Mouse (Mus musculus) cerebellum, adult 2 months (tissue): ENCODE measurements around the gene Hist1h3g. TPM values are rescaled to one million over a fixed set of nuclear protein-coding genes. Genes with fewer than 3 reads are reported as not detected.
"Not testable (repeated sequence)": the region's sequence is repeated elsewhere in the genome, so short reads cannot be mapped to it uniquely, and the experiment has no call there.

ENCODE experiments used
- DNase-seq, 2 experiments: peaks; one replicate each; pipeline ENCODE4 v3.0.0; 2021
- H3K27ac ChIP-seq: fragments of 200-500 bp; 2 replicates; pipeline ENCODE4 v1.5.1; 2012; ENCODE audit warnings: low read length, control low read depth, inconsistent platforms; ENCODE audit not compliant: insufficient read depth
- H3K27me3 ChIP-seq: fragments of 200-500 bp; 2 replicates; pipeline ENCODE4 v1.6.1; 2012; ENCODE audit warnings: inconsistent platforms, mild to moderate bottlenecking, low read length, moderate library complexity; ENCODE audit not compliant: control insufficient read depth, insufficient read depth
- H3K4me1 ChIP-seq: fragments of 200-500 bp; 2 replicates; pipeline ENCODE4 v1.6.1; 2011; ENCODE audit warnings: low read length; ENCODE audit not compliant: control insufficient read depth, insufficient read depth
- H3K4me3 ChIP-seq: fragments of 200-500 bp; replicated peaks from 2 replicates; pipeline ENCODE3; 2011; ENCODE audit warnings: mild to moderate bottlenecking, low read depth, low read length, control low read depth; ENCODE audit not compliant: insufficient read depth
- CTCF ChIP-seq: fragments of 200-500 bp; IDR thresholded peaks from 2 replicates; pipeline ENCODE4 v1.5.1; 2011; ENCODE audit warnings: low read depth, mild to moderate bottlenecking, control low read depth, low read length, moderate library complexity, borderline replicate concordance; ENCODE audit not compliant: insufficient read depth
- POLR2A ChIP-seq: fragments of 200-500 bp; IDR thresholded peaks from 2 replicates; pipeline ENCODE4 v1.6.1; 2011; ENCODE audit warnings: low read length, control low read depth, borderline replicate concordance; ENCODE audit not compliant: insufficient read depth
- WGBS: fragments of 180-500 bp; shearing (Covaris S2); methylation state at CpG from one replicate; pipeline ENCODE4 v1.1.7; 2018; 5-methylcytosine and 5-hydroxymethylcytosine counted together
- polyA plus RNA-seq: library from polyadenylated mRNA; depleted of rRNA; stranded (reverse); fragments of >200 nt; gene quantifications from 2 replicates; pipeline ENCODE4 v1.2.3, GENCODE M21; 2012

Hist1h3g gene
- polyA plus RNA-seq, 1 experiment, result not detected

DNA sequence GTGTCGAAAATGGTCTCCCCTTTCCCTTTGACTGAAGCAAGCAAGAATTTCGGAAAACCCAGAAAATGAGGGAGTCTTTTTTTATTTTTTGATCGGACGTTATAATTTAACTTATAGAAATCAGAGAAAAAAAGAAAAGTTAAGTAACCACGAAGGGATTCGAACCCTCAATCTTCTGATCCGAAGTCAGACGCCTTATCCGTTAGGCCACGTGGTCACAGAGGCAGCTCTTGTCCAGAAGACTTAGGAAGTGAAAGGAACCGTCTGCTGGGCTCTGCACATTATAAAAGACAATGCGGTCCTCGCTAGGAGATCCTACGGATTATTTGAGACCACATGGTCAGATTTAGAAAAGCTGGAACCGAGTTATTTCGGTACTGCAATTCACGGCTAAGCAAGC lies 8.9 kb upstream of the Hist1h3g start:
- DNase-seq, result peak; percentile 87 to 90
- H3K27ac ChIP-seq, result no peak overlapping the region
- no peak for TF ChIP-seq CTCF
- no peak for TF ChIP-seq POLR2A
- no peaks in the 10 kb centered on the region for H3K4me1 ChIP-seq
- peak overlapping the region; percentile 44 for H3K4me3 ChIP-seq
- WGBS, result 2% methylated on average over 17 of the region's 17 CpGs
- H3K27me3 ChIP-seq, result no peaks in the 10 kb centered on the region

DNA sequence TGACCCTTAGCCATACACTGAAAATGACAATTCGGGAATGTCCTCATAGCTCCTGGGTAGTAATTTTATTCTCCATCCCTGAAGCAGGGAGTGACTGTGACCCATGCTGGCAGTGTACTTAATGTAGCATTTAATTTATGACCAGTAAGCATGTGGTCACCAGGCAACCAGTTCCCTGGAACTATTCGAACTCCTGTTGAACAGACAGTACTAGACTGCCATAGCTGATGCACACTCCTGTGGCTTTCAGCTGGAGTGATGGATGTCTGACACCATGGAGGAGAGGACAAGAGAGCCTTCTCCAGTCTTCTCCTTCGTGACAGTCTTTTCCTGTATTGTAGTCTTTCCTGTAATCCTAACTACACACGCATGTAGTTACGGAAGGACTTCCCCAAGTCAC lies 6.2 kb upstream of the Hist1h3g start:
- no peaks in the 10 kb centered on the region for H3K4me1 ChIP-seq
- no peak overlapping the region for H3K4me3 ChIP-seq
- TF ChIP-seq POLR2A, result no peak
- no peak for TF ChIP-seq CTCF

DNA sequence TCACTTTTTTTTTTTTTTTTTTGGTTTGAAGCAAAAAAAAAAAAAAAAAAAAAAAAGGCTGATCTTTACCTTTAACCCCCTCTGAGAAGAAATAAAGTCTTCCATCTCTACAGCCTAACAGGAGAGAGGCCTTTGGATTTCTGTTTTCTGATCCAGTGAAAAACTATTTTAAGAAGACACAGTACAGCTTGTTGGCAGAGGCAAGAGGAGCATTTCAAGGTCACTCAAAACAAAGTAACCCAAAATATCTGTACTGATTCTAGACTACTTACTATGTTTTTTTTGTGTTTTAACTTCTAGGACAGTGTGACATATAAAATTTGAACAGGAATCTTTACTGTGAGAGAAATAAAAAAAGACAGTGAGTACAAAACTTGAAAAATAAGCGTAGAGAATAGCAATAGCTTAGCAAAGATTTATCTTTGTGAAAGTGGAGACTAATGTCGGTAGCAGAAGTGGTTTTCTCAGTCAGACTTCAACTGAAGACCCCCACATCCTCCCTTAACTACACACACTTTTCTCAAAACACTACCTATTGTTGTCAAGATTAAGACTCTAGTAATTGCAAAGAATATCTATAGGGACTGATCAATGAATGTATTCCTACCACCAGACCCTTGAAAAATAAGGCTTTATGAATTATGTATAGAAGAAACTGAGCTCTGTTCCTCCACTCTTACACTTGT lies 5.6 kb upstream of the Hist1h3g start:
- DNase-seq, result no peak
- Histone ChIP-seq H3K27me3 (no peaks in the 10 kb centered on the region), H3K27ac (no peak overlapping the region), H3K4me1 (peaks cover 3% of the 10 kb centered on the region; the same call in 1 of the 2 replicates), H3K4me3 (peak overlapping the region; percentile 64)
- 29% methylated on average over 2 of the region's 2 CpGs for WGBS
- TF ChIP-seq CTCF (no peak), POLR2A (no peak)

More for the DNA sequence above, 6.2 kb upstream of the Hist1h3g start:
- WGBS, result 47% methylated on average over 5 of the region's 5 CpGs
- Histone ChIP-seq H3K27me3 (no peaks in the 10 kb centered on the region), H3K27ac (no peak overlapping the region)
- no peak for DNase-seq

DNA sequence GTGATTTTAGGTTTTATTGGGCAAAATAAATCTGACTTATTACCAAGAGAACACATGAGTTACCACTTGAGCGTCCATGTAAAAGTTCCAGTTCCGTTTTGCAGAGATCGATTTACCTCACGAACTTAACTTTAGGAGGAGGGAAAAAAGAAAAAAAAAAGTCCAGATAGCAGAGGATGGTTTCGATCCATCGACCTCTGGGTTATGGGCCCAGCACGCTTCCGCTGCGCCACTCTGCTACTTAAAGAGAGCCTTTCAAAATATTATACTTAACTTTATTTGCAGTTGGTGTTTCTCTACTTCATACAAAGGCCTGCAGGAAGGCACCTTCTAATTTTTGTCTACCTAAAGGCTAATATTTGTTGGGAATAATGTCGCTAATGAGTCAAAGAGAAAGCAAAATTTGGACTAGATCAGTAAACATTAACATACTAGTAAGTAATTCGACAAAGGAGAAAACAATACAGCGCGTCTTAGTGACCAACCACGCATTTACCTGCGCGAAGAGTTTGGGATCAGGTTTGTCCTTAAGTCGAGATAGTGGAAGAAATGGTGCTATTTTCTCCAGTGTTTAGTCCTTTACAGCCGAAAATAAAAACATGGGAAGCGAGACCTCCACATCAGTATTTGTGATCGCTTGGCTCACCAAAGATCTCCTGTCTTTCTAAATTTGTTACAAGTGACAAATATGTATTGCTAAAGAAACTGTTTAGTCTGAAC lies 4.9 kb upstream of the Hist1h3g start:
- Histone ChIP-seq H3K27me3 (no peaks in the 10 kb centered on the region), H3K4me1 (peaks cover 4% of the 10 kb centered on the region; the same call in 1 of the 2 replicates), H3K4me3 (peak overlapping the region; percentile 64), H3K27ac (peak overlapping the region; percentile 10; the same call in 1 of the 2 replicates)
- TF ChIP-seq CTCF (no peak), POLR2A (no peak)
- DNase-seq, result peak; percentile 68 to 69
- under 1% methylated on average over 20 of the region's 20 CpGs for WGBS

DNA sequence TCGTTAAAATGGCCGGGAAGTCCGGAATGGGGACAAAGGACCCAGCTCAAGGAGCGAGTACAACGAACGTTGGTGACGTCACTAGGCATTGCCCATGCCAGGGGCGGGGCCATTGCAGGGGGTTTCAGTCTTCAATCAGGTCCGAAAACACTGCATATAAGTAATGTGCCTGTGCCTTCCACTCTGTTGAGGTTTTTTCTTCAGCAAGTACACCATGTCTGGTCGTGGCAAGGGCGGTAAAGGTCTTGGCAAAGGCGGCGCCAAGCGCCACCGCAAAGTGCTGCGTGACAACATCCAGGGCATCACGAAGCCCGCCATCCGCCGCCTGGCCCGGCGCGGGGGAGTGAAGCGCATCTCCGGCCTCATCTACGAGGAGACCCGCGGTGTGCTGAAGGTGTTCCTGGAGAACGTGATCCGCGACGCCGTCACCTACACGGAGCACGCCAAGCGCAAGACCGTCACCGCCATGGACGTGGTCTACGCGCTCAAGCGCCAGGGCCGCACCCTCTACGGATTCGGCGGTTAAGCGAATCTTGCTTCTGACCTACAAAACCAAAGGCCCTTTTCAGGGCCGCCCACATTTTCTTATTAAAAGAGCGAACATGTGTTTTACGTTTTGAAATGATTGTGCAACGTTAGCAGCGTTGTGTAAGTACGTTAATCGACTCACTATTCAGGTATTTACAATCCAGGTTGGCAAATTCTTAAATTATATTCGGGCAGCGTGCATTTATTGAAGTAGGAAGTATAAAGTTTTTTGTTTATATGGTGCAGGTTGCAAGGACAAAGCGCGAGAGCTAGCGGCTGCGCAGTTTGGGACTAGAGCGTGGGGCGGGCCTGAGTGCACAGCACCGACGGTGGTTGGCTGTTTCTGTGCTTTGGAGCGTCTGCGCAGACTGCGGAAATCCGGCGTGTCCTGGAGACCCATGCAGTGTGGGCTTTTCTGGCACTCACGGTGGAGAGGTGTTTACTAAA lies 4.0 kb upstream of the Hist1h3g start, which contains the start of gene Hist1h4h:
TSS of gene Hist1h4h (plus strand) at position 150 of the 975 bp plus-strand sequence.
- H3K4me1 ChIP-seq, result peaks cover 4% of the 10 kb centered on the region; the same call in 1 of the 2 replicates
- peak within 1 kb of the TSS; percentile 94 for H3K27ac ChIP-seq
- peak within 1 kb of the TSS; percentile 64 for H3K4me3 ChIP-seq
- peak; percentile 98 for TF ChIP-seq POLR2A
- TF ChIP-seq CTCF, result no peak
- under 1% methylated on average over 63 of the region's 70 CpGs for WGBS
- H3K27me3 ChIP-seq, result no peaks in the 10 kb centered on the region
- DNase-seq, result peak; percentile 98 to 99

DNA sequence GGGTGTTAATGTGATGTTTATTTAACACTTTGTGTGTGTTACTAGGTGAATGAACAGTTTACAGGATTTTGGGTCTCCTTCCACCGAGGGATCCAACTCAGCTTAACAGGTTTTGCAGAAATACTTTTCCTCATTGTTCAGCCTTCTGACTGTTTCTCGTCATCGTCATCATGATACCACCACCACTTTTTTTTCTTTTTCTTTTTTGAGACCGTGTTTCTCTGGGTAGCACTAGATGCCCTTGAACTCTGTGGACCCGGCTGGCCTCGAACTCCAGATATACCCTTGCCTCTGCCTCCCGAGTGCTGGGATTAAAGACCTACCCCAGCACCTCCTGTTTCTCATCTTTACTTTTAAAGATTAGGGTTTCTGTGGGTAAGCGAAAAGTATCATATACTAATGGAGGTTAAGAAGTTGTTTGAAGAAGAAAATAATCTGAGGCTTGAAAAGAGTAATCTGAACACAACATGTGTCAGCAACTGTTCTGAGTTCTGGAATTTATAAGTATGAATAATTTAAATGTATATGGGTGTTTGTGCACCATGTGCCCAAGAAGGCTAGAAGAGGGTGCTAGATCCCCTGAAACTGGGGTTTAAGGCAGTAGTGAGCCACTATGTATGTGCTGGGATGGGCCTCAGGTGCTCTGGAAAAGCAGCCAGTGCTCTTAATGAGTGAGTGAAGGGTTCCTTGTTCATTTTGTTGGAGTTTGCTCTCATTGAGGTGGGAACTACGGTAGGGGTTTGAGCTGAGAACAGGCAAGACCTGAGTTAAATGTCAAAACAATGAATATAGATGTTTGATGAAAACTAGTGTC lies 2.8 kb upstream of the Hist1h3g start:
- Histone ChIP-seq H3K4me3 (no peak overlapping the region), H3K4me1 (peaks cover 4% of the 10 kb centered on the region; the same call in 1 of the 2 replicates), H3K27me3 (no peaks in the 10 kb centered on the region), H3K27ac (no peak overlapping the region)
- TF ChIP-seq CTCF (no peak), POLR2A (no peak)
- DNase-seq, result no peak
- 15% methylated on average over 9 of the region's 9 CpGs for WGBS

DNA sequence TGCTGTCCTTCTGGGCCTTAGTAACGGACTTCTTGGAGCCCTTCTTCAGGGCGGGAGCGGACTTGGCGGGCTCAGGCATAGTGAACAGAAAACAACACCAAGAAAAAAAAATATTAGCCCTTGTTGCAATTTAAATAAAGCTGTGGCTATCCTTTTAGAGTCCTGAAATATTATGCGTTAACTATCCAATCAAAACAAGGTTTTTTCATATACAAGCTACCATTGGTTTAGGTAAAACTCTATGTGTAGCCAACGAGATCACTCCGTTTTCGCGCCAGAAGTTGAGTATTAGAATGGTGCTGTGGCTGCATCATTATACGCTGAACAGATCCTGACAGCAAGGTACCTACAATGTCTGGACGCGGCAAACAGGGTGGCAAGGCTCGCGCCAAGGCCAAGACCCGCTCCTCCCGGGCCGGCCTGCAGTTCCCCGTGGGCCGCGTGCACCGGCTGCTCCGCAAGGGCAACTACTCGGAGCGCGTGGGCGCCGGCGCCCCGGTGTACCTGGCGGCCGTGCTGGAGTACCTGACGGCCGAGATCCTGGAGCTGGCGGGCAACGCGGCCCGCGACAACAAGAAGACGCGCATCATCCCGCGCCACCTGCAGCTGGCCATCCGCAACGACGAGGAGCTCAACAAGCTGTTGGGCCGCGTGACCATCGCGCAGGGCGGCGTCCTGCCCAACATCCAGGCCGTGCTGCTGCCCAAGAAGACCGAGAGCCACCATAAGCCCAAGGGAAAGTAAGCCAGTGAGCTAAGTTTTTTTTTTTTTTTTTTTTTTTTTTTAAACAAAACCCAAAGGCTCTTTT lies 1.5 kb upstream of the Hist1h3g start, which contains the start of gene Hist1h2af:
TSS of gene Hist1h2af (plus strand) at position 347 of the 808 bp plus-strand sequence.
- H3K4me1 ChIP-seq, H3K27me3 ChIP-seq, H3K27ac ChIP-seq: not testable (repeated sequence)
- peak; percentile 64 to 83 for DNase-seq
- peak within 1 kb of the TSS; percentile 70 for H3K4me3 ChIP-seq
- under 1% methylated on average over 22 of the region's 53 CpGs for WGBS
